Mouse (Mus musculus) C2C12 (cell line): ENCODE results near the gene Ankrd16. TPM values are rescaled to one million over a fixed set of nuclear protein-coding genes. Genes with fewer than 3 reads are reported as not detected.

Source experiments
- H3K27me3 ChIP-seq: one replicate; pipeline ENCODE4 v1.6.1; 2011; ENCODE audit not compliant: control insufficient read depth, insufficient read depth, insufficient read length
- H3K36me3 ChIP-seq: one replicate; pipeline ENCODE4 v1.6.1; 2011; ENCODE audit not compliant: control insufficient read depth, insufficient read depth
- H3K4me3 ChIP-seq: one replicate; pipeline ENCODE4 v1.5.1; 2011; ENCODE audit warnings: mild to moderate bottlenecking, control low read depth; ENCODE audit not compliant: poor library complexity, insufficient read depth, severe bottlenecking
- H3K79me2 ChIP-seq: one replicate; pipeline ENCODE4 v1.6.1; 2011; ENCODE audit not compliant: control insufficient read depth, insufficient read depth
- H3K79me3 ChIP-seq: one replicate; pipeline ENCODE4 v1.6.1; 2011; ENCODE audit warnings: low read depth, control low read depth
- H3ac ChIP-seq: one replicate; pipeline ENCODE3; 2011; ENCODE audit warnings: low read depth; ENCODE audit not compliant: control insufficient read depth, insufficient read length
- CEBPB ChIP-seq: IDR thresholded peaks from one replicate; pipeline ENCODE4 v1.6.1; 2011; ENCODE audit warnings: low read depth, mild to moderate bottlenecking, control low read depth, moderate library complexity
- CTCF ChIP-seq: IDR thresholded peaks from one replicate; pipeline ENCODE4 v1.5.1; 2011; ENCODE audit not compliant: control insufficient read depth, insufficient read depth, insufficient read length
- FOSL1 ChIP-seq: IDR thresholded peaks from one replicate; pipeline ENCODE4 v1.8.0; 2011; ENCODE audit warnings: mild to moderate bottlenecking, low read length; ENCODE audit not compliant: poor library complexity, insufficient read depth, severe bottlenecking
- MAX ChIP-seq: IDR thresholded peaks from one replicate; pipeline ENCODE4 v1.6.1; 2011; ENCODE audit warnings: mild to moderate bottlenecking, control low read depth
- MYOD1 ChIP-seq: IDR thresholded peaks from one replicate; pipeline ENCODE4 v1.6.1; 2011; ENCODE audit warnings: low read depth; ENCODE audit not compliant: control insufficient read depth, insufficient read length
- MYOG ChIP-seq: IDR thresholded peaks from one replicate; pipeline ENCODE4 v1.6.1; 2011; ENCODE audit not compliant: control insufficient read depth, insufficient read length; ENCODE audit errors: extremely low read depth
- USF1 ChIP-seq: IDR thresholded peaks from one replicate; pipeline ENCODE4 v1.6.1; 2011; ENCODE audit warnings: low read depth, mild to moderate bottlenecking, control low read depth, moderate library complexity
- polyA plus RNA-seq: library from polyadenylated mRNA; unstranded; fragments of >200 nt; fragmentation: generic; extraction: Trizol; gene quantifications from one replicate; pipeline ENCODE4 v1.2.1, GENCODE M21; 2012; ENCODE audit warnings: missing spikeins

Gene Ankrd16
- polyA plus RNA-seq, 1 experiment, result 8.0 TPM

GRCm38 (mm10) chr2:11774426-11774825, 3.2 kb upstream of the Ankrd16 start:
- Histone ChIP-seq H3K27me3 (no peaks in the 10 kb centered on the region), H3ac (no peak overlapping the region), H3K4me3 (no peak overlapping the region), H3K79me3 (peaks cover 18% of the 10 kb centered on the region), H3K79me2 (peaks cover 47% of the 10 kb centered on the region), H3K36me3 (peaks cover 4% of the 10 kb centered on the region)
- no peak for TF ChIP-seq MAX
- TF ChIP-seq CTCF, result no peak
- TF ChIP-seq USF1, result no peak
- no peak for TF ChIP-seq MYOG
- TF ChIP-seq FOSL1, result no peak
- no peak for TF ChIP-seq CEBPB
- no peak for TF ChIP-seq MYOD1

GRCm38 (mm10) chr2:11775121-11775520, 2.6 kb upstream of the Ankrd16 start:
- Histone ChIP-seq H3K36me3 (peaks cover 7% of the 10 kb centered on the region), H3K79me3 (peaks cover 25% of the 10 kb centered on the region), H3K79me2 (peaks cover 54% of the 10 kb centered on the region), H3K27me3 (no peaks in the 10 kb centered on the region), H3K4me3 (no peak overlapping the region), H3ac (no peak overlapping the region)
- no peak for TF ChIP-seq USF1
- no peak for TF ChIP-seq CEBPB
- no peak for TF ChIP-seq MYOG

GRCm38 (mm10) chr2:11776415-11776814, 1.3 kb upstream of the Ankrd16 start:
- Histone ChIP-seq H3K79me3 (peaks cover 27% of the 10 kb centered on the region), H3K79me2 (peaks cover 67% of the 10 kb centered on the region), H3K36me3 (peaks cover 18% of the 10 kb centered on the region), H3K4me3 (peak overlapping the region; percentile 86), H3ac (no peak overlapping the region), H3K27me3 (no peaks in the 10 kb centered on the region)
- TF ChIP-seq CEBPB, result no peak
- no peak for TF ChIP-seq MYOG
- no peak for TF ChIP-seq FOSL1
- no peak for TF ChIP-seq CTCF
- no peak for TF ChIP-seq USF1
- TF ChIP-seq MYOD1, result no peak
- TF ChIP-seq MAX, result no peak

- peak overlapping the region; percentile 83 for H3ac ChIP-seq
- H3K36me3 ChIP-seq, result peaks cover 36% of the 10 kb centered on the region
- TF ChIP-seq MYOG (no peak), USF1 (peak; percentile 98)
- no peaks in the 10 kb centered on the region for H3K27me3 ChIP-seq
- H3K4me3 ChIP-seq, result peak overlapping the region; percentile 74
- H3K79me3 ChIP-seq, result peaks cover 29% of the 10 kb centered on the region
- peaks cover 72% of the 10 kb centered on the region for H3K79me2 ChIP-seq
Observed at GRCm38 (mm10) chr2:11778087-11778823, 579 bp downstream of the Ankrd16 start.

GRCm38 (mm10) chr2:11784159-11784558, 6.5 kb downstream of the Ankrd16 start:
- peaks cover 13% of the 10 kb centered on the region for H3K79me3 ChIP-seq
- peaks cover 87% of the 10 kb centered on the region for H3K36me3 ChIP-seq
- peaks cover 28% of the 10 kb centered on the region for H3K79me2 ChIP-seq
- no peaks in the 10 kb centered on the region for H3K27me3 ChIP-seq
- TF ChIP-seq MYOG (no peak), MAX (no peak), FOSL1 (no peak), CTCF (no peak), USF1 (no peak), MYOD1 (no peak), CEBPB (no peak)
- no peak overlapping the region for H3ac ChIP-seq
- no peak overlapping the region for H3K4me3 ChIP-seq

- H3K36me3 ChIP-seq, result peaks cover 12% of the 10 kb centered on the region
- no peak for TF ChIP-seq CEBPB
- no peak overlapping the region for H3K4me3 ChIP-seq
- H3K27me3 ChIP-seq, result no peaks in the 10 kb centered on the region
- no peaks in the 10 kb centered on the region for H3K79me3 ChIP-seq
- H3ac ChIP-seq, result no peak overlapping the region
- no peaks in the 10 kb centered on the region for H3K79me2 ChIP-seq
Observed at GRCm38 (mm10) chr2:11794668-11795067, 17.0 kb downstream of the Ankrd16 start.
